Mouse (Mus musculus) embryonic facial prominence, embryonic 11.5 days (tissue): ENCODE measurements around the gene Defb48. TPM values are rescaled to one million over a fixed set of nuclear protein-coding genes. Genes with fewer than 3 reads are reported as not detected.
A peak's percentile ranks its signal among the peaks of the same experiment; 100 is the strongest.

Experiments
- ATAC-seq: fragments of 200-750 bp; cut with Nextera tagmentation; replicated peaks from 2 replicates; pipeline ENCODE4 v1.8.0; 2017; ENCODE audit warnings: low read depth; ENCODE audit not compliant: insufficient number of reproducible peaks, low FRiP score, low TSS enrichment
- DNase-seq: peaks from one replicate; pipeline ENCODE4 v3.0.0-alpha.2; 2015; ENCODE audit warnings: low spot score
- H3K27ac ChIP-seq: fragments of 300-500 bp; sonication (generic); replicated peaks from 2 replicates; pipeline ENCODE4 v1.5.1; 2014; ENCODE audit warnings: mild to moderate bottlenecking, low read depth, low read length, control low read depth
- H3K27me3 ChIP-seq: fragments of 300-500 bp; sonication (generic); 2 replicates; pipeline ENCODE4 v1.6.1; 2014; ENCODE audit warnings: mild to moderate bottlenecking, low read length, moderate library complexity, mixed read lengths; ENCODE audit not compliant: control insufficient read depth, insufficient read depth
- H3K36me3 ChIP-seq: fragments of 300-500 bp; sonication (generic); replicated peaks from 2 replicates; pipeline ENCODE4 v1.6.1; 2014; ENCODE audit warnings: low read depth, mild to moderate bottlenecking, low read length, moderate library complexity, mixed read lengths; ENCODE audit not compliant: control insufficient read depth, insufficient read depth
- H3K4me1 ChIP-seq: fragments of 300-500 bp; sonication (generic); 2 replicates; pipeline ENCODE4 v1.6.1; 2014; ENCODE audit warnings: low read length, mixed read lengths; ENCODE audit not compliant: control insufficient read depth, insufficient read depth
- H3K4me2 ChIP-seq: fragments of 300-500 bp; sonication (generic); 2 replicates; pipeline ENCODE4 v1.6.1; 2014; ENCODE audit warnings: low read depth, mild to moderate bottlenecking, control low read depth, low read length, moderate library complexity
- H3K4me3 ChIP-seq: fragments of 300-500 bp; sonication (generic); 2 replicates; pipeline ENCODE4 v1.5.1; 2014; ENCODE audit warnings: low read depth, low read length, control low read depth
- H3K9ac ChIP-seq: fragments of 300-500 bp; sonication (generic); replicated peaks from 2 replicates; pipeline ENCODE4 v1.6.1; 2014; ENCODE audit warnings: mild to moderate bottlenecking, control low read depth, low read length
- H3K9me3 ChIP-seq: fragments of 300-500 bp; sonication (generic); replicated peaks from 2 replicates; pipeline ENCODE4 v1.6.1; 2016; ENCODE audit warnings: mild to moderate bottlenecking, low read length, inconsistent platforms, mixed read lengths; ENCODE audit not compliant: control insufficient read depth
- WGBS: fragments of 180-500 bp; shearing (Covaris S2); extraction: QIAGEN DNeasy Blood & Tissue Kit; methylation state at CpG from one replicate; pipeline ENCODE4 v1.1.7; 2014; 5-methylcytosine and 5-hydroxymethylcytosine counted together
- polyA plus RNA-seq: library from polyadenylated mRNA; unstranded; fragments of >200 nt; fragmentation: Nextera tagmentation; extraction: Ambion mirVana; gene quantifications from 2 replicates; pipeline ENCODE4 v1.2.1, GENCODE M21; 2014

Defb48 gene
- polyA plus RNA-seq, 1 experiment from 2014 or later, result not detected

- Histone ChIP-seq H3K27ac (no peak overlapping the region), H3K27me3 (no peaks in the 10 kb centered on the region), H3K4me1 (no peaks in the 10 kb centered on the region), H3K4me2 (no peak overlapping the region), H3K36me3 (no peaks in the 10 kb centered on the region), H3K9ac (no peak overlapping the region), H3K9me3 (no peaks in the 10 kb centered on the region), H3K4me3 (no peak overlapping the region)
- no peak for DNase-seq
- 67% methylated on average over 7 of the region's 7 CpGs for WGBS
- no peak for ATAC-seq
Observed at GRCm38 (mm10) chr14:62991849-62992510, 7.7 kb upstream of the Defb48 start.

- 71% methylated on average over 3 of the region's 3 CpGs for WGBS
- no peaks in the 10 kb centered on the region for H3K4me1 ChIP-seq
- no peaks in the 10 kb centered on the region for H3K9me3 ChIP-seq
- H3K9ac ChIP-seq, result no peak overlapping the region
- H3K27ac ChIP-seq, result no peak overlapping the region
- H3K27me3 ChIP-seq, result no peaks in the 10 kb centered on the region
- no peak overlapping the region for H3K4me3 ChIP-seq
- DNase-seq (no peak), ATAC-seq (no peak)
- no peak overlapping the region for H3K4me2 ChIP-seq
- H3K36me3 ChIP-seq, result no peaks in the 10 kb centered on the region
Observed at GRCm38 (mm10) chr14:62991271-62991670, 7.0 kb upstream of the Defb48 start.

- Histone ChIP-seq H3K4me3 (no peak overlapping the region), H3K9me3 (no peaks in the 10 kb centered on the region), H3K27ac (no peak overlapping the region), H3K4me2 (no peak overlapping the region), H3K27me3 (no peaks in the 10 kb centered on the region), H3K9ac (no peak overlapping the region), H3K4me1 (no peaks in the 10 kb centered on the region), H3K36me3 (no peaks in the 10 kb centered on the region)
- no peak for DNase-seq
- ATAC-seq, result no peak
- 90% methylated on average over 1 of the region's 1 CpGs for WGBS
Observed at GRCm38 (mm10) chr14:62979815-62980214, 4.5 kb downstream of the Defb48 start.

- Histone ChIP-seq H3K4me2 (no peak overlapping the region), H3K4me1 (no peaks in the 10 kb centered on the region), H3K4me3 (no peak overlapping the region), H3K9ac (no peak overlapping the region), H3K27ac (no peak overlapping the region), H3K36me3 (no peaks in the 10 kb centered on the region), H3K9me3 (no peaks in the 10 kb centered on the region), H3K27me3 (no peaks in the 10 kb centered on the region)
- 13% methylated on average over 5 of the region's 5 CpGs for WGBS
- ATAC-seq, result no peak
- DNase-seq, result peak; percentile 80
Observed at GRCm38 (mm10) chr14:62975046-62975445, 9.3 kb downstream of the Defb48 start.

GRCm38 (mm10) chr14:62965811-62966520 lies 18.3 kb downstream of the Defb48 start:
- DNase-seq (peak; percentile 34), ATAC-seq (no peak)
- H3K27me3 ChIP-seq, result no peaks in the 10 kb centered on the region
- H3K36me3 ChIP-seq, result no peaks in the 10 kb centered on the region
- no peaks in the 10 kb centered on the region for H3K9me3 ChIP-seq
- peak overlapping the region; percentile 34 for H3K4me2 ChIP-seq
- 32% methylated on average over 15 of the region's 15 CpGs for WGBS
- 0 out of 2 replicates have a peak, but pooled peaks cover 2% of the 10 kb centered on the region for H3K4me1 ChIP-seq
- no peak overlapping the region for H3K27ac ChIP-seq
- 0 out of 2 replicates have a peak overlapping the region, but pooled peaks have one; percentile 8 for H3K9ac ChIP-seq
- H3K4me3 ChIP-seq, result 0 out of 2 replicates have a peak overlapping the region, but pooled peaks have one; percentile 13

GRCm38 (mm10) chr14:62965342-62965741 lies 19.0 kb downstream of the Defb48 start:
- Histone ChIP-seq H3K9ac (no peak overlapping the region), H3K27ac (no peak overlapping the region), H3K27me3 (no peaks in the 10 kb centered on the region), H3K4me2 (no peak overlapping the region), H3K9me3 (no peaks in the 10 kb centered on the region), H3K4me3 (no peak overlapping the region), H3K36me3 (no peaks in the 10 kb centered on the region), H3K4me1 (0 out of 2 replicates have a peak, but pooled peaks cover 2% of the 10 kb centered on the region)
- DNase-seq (no peak), ATAC-seq (no peak)
- WGBS, result 89% methylated on average over 5 of the region's 5 CpGs

- no peaks in the 10 kb centered on the region for H3K27me3 ChIP-seq
- ATAC-seq (no peak), DNase-seq (no peak)
- no peak overlapping the region for H3K4me2 ChIP-seq
- H3K4me1 ChIP-seq, result 0 out of 2 replicates have a peak, but pooled peaks cover 2% of the 10 kb centered on the region
- no peak overlapping the region for H3K4me3 ChIP-seq
- no peak overlapping the region for H3K9ac ChIP-seq
- H3K9me3 ChIP-seq, result no peaks in the 10 kb centered on the region
- no peaks in the 10 kb centered on the region for H3K36me3 ChIP-seq
- H3K27ac ChIP-seq, result no peak overlapping the region
- 81% methylated on average over 4 of the region's 4 CpGs for WGBS
Observed at GRCm38 (mm10) chr14:62963632-62964031, 20.7 kb downstream of the Defb48 start.

- H3K9ac ChIP-seq, result no peak overlapping the region
- WGBS, result 87% methylated on average over 9 of the region's 9 CpGs
- H3K4me3 ChIP-seq, result no peak overlapping the region
- ATAC-seq, result no peak
- H3K27me3 ChIP-seq, result no peaks in the 10 kb centered on the region
- no peaks in the 10 kb centered on the region for H3K9me3 ChIP-seq
- DNase-seq, result no peak
- no peak overlapping the region for H3K4me2 ChIP-seq
- H3K4me1 ChIP-seq, result no peaks in the 10 kb centered on the region
- H3K36me3 ChIP-seq, result no peaks in the 10 kb centered on the region
- H3K27ac ChIP-seq, result no peak overlapping the region
Observed at GRCm38 (mm10) chr14:62956091-62956490, 28.2 kb downstream of the Defb48 start.
